Mouse (Mus musculus) mouse embryonic stem cell (cell line): ENCODE data around the gene Wwox.

Experiments
- in situ Hi-C, 2 experiments: fragments of 300-500 bp; cut with MboI; formaldehyde crosslinking; loops; 1 replicate in 1 of 2; 3 replicates in 1 of 2; pipeline ENCODE4 v1.14.3; 2019 to 2020; ENCODE audit warnings: low sequenced_read_pairs in 2 of 2, low pct_unique_long_range_greater_than_20kb in 1 of 2, mixed read lengths in 1 of 2; ENCODE audit not compliant: unreplicated experiment in 1 of 2

Gene Wwox

GRCm38 (mm10) chr8:114458113-114458784 lies 18.8 kb downstream of the Wwox start:
- in situ Hi-C loops, result no loop called here

GRCm38 (mm10) chr8:114460600-114460999 lies 21.1 kb downstream of the Wwox start:
- in situ Hi-C loops, result no loop called here

GRCm38 (mm10) chr8:114462591-114462990 lies 23.1 kb downstream of the Wwox start:
- in situ Hi-C loops, result no loop called here

GRCm38 (mm10) chr8:114463305-114463704 lies 23.9 kb downstream of the Wwox start:
- in situ Hi-C loops, result no loop called here

- in situ Hi-C loops, result no loop called here
These were observed 29.2 kb downstream of the Wwox start for GRCm38 (mm10) chr8:114468526-114469207.

- in situ Hi-C loops, result no loop called here
These were observed 29.7 kb downstream of the Wwox start for GRCm38 (mm10) chr8:114469208-114469590.

- in situ Hi-C loops, result no loop called here
These were observed 34.1 kb downstream of the Wwox start for GRCm38 (mm10) chr8:114473546-114473945.

- in situ Hi-C loops, result no loop called here
These were observed 37.5 kb downstream of the Wwox start for GRCm38 (mm10) chr8:114476919-114477318.

- in situ Hi-C loops, result no loop called here
These were observed 38.3 kb downstream of the Wwox start for GRCm38 (mm10) chr8:114477790-114478189.

GRCm38 (mm10) chr8:114479749-114480148 lies 40.3 kb downstream of the Wwox start:
- in situ Hi-C loops, result no loop called here

GRCm38 (mm10) chr8:114491662-114492160 lies 52.3 kb downstream of the Wwox start:
- in situ Hi-C loops, result no loop called here

- in situ Hi-C loops, result no loop called here
These were observed 60.1 kb downstream of the Wwox start for GRCm38 (mm10) chr8:114499448-114500144.

GRCm38 (mm10) chr8:114501906-114502305 lies 62.5 kb downstream of the Wwox start:
- in situ Hi-C loops, result no loop called here

GRCm38 (mm10) chr8:114503196-114503595 lies 63.7 kb downstream of the Wwox start:
- in situ Hi-C loops, result no loop called here

GRCm38 (mm10) chr8:114504889-114505288 lies 65.4 kb downstream of the Wwox start:
- in situ Hi-C loops, result no loop called here

GRCm38 (mm10) chr8:114505351-114506347 lies 66.2 kb downstream of the Wwox start:
- in situ Hi-C loops, result no loop called here

GRCm38 (mm10) chr8:114507404-114507803 lies 67.9 kb downstream of the Wwox start:
- in situ Hi-C loops, result no loop called here

GRCm38 (mm10) chr8:114510226-114510625 lies 70.8 kb downstream of the Wwox start:
- in situ Hi-C loops, result no loop called here
